Mouse (Mus musculus): Measurements from ENCODE around the gene Bcas2.
"Not testable (repeated sequence)": the region's sequence is repeated elsewhere in the genome, so short reads cannot be mapped to it uniquely, and the experiment has no call there.

Gene Bcas2

GRCm38 (mm10) chr3:103214593-103215285 lies 43.3 kb downstream of the Bcas2 start:
- no peak for DNase-seq (ENCODE audit: low spot score in 2 of 2)

GRCm38 (mm10) chr3:103215399-103215798 lies 43.9 kb downstream of the Bcas2 start:
- not testable (repeated sequence) for DNase-seq (ENCODE audit: low spot score in 2 of 2)

- no peak for DNase-seq (ENCODE audit: low spot score in 2 of 2)
Measured at GRCm38 (mm10) chr3:103221435-103221834, 50.0 kb downstream of the Bcas2 start.

- DNase-seq (ENCODE audit: low spot score in 2 of 2): no peak
Measured at GRCm38 (mm10) chr3:103223752-103224151, 52.3 kb downstream of the Bcas2 start.

- DNase-seq (ENCODE audit: low spot score in 2 of 2): no peak
Measured at GRCm38 (mm10) chr3:103224231-103224765, 52.8 kb downstream of the Bcas2 start.

GRCm38 (mm10) chr3:103227729-103228128 lies 56.3 kb downstream of the Bcas2 start:
- DNase-seq (ENCODE audit: low spot score in 2 of 2): no peak

All from spleen, postnatal 36 days (tissue).